Mouse (Mus musculus): ENCODE data around the gene Mrpl33.

The Mrpl33 gene

DNA sequence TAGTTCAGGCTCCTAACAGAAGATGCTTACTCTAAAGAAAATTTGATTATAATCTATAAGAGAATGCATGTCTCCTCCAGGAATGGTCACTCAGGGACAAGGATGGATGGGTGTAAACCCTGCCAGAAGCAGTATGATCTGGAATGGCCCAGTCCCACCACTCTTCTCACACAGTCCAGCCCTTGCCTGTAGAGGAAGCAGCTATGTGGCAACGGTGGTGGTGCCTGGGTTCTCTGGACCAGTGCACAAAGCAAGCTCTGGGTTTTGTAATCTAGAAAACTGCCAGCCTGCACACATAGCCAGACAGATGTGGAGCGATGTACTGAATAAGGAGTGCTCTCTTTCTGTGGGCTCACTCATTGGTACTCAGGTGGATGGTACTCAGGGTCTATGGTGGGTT, 43.8 kb downstream of the Mrpl33 start:
- DNase-seq (ENCODE audit: low read depth, low spot score) = no peak

DNA sequence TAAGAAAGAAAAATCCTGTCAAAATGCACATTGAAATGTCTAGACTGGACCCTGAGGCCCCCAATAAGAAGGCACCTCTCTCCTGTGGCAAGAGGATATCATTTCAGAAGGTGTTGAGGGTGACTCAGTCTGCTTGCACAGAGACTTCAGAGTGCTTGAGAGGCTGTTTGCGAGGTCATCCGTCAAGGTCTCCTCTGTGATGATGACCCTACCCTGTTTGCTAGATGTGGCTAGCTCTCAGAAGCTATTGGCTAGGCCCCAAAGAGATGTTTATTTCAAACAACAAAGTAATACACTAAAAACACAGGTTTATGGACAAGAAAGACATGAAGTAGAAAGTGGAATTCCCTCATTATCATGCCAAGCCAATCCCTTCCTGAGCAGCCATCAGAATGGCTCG, 45.6 kb downstream of the Mrpl33 start:
- DNase-seq (ENCODE audit: low read depth, low spot score) = no peak

DNA sequence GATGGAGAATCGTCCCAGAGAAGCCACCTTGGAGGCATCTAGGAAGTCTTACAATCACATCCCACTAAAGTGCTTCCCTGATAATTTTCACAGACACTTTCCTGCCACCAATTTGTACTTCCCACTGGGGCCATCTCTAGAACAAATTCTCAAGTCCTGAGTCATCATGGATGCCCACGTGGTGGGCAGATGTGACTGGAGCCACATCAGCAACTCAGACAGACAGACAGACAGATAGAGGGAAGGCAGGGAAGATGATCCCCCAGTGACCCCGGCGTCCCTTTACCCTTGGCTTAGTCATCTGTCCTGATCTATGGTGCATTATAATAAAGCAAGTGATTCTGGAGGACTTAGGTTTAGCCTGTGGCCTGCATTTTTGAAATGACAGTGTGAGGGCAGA, 47.5 kb downstream of the Mrpl33 start:
- no peak for DNase-seq (ENCODE audit: low read depth, low spot score)

DNA sequence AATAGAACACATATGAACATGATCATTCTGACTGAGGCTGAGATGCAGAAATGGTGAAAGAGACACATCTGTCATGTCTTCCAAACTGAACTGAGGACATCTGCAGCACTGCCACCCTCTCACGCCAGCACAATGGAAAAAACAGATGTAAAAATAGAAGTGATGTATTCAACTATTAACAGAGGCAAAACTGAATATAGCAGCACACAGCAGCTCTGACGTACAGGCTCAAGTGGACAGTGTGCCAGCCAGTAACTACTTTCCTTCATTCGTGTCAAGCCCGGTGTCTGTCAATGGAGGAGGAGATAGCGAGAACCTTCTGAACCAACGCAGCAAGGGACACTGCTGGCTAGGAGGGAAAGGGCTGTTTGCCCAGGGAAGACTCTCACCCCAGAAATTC, 48.1 kb downstream of the Mrpl33 start:
- no peak for DNase-seq (ENCODE audit: low read depth, low spot score)

DNA sequence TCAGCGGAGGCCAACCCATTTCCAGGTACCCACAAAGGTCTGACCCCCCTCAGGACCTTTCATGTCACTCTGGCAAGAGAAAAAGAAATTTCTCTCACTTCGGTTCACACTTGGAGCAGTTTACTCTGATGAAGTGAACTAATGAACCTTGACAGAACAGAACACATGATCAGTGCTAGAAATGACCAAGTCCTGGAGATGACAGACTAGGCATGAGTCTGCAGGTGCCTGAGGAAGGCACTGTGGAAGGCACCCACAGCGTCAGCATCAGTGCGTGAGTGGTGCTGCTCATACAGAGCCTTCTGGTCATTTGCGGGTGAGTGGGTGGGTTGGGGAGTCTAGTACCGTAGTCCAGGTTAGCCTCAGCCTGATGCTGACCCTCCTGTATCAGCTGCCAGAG, 49.1 kb downstream of the Mrpl33 start:
- no peak for DNase-seq (ENCODE audit: low read depth, low spot score)

DNA sequence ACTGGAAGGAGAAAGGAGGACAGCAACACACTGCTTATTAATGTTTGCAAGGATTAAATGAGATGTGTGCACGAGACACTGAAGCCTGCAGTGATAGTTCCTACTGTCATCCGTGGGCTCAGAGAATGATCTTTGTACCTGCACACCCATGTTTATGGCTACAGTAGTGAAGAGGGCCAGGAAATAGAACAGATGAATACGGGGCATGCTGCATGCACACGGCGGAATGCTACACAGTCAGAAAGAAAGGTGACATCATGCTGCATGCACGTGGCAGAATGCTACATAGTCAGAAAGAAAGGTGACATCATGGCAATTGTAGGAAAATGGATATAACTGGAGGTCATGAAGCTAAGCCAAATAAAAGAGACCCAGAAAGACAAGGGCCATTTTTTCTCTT, 49.8 kb downstream of the Mrpl33 start:
- DNase-seq (ENCODE audit: low read depth, low spot score) = no peak

DNA sequence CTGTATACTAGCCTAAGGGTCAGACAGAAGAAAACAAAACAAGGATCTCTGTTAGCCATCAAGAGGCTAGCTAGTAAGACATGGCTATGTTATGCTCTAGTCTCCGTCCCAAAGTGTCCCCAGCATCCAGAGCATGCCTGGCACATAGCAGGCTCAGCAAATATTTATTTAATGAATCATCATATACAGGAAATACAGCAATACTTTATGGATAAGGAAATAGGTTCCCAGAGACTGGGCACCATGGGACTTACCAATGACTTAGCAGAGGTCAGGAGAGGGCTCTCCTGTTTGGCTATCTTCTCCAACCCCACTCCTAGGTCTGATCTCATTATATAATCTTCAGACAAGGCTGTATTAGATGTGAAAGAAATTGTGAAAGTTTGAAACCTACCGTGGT, 50.6 kb downstream of the Mrpl33 start:
- no peak for DNase-seq (ENCODE audit: low read depth, low spot score)

DNA sequence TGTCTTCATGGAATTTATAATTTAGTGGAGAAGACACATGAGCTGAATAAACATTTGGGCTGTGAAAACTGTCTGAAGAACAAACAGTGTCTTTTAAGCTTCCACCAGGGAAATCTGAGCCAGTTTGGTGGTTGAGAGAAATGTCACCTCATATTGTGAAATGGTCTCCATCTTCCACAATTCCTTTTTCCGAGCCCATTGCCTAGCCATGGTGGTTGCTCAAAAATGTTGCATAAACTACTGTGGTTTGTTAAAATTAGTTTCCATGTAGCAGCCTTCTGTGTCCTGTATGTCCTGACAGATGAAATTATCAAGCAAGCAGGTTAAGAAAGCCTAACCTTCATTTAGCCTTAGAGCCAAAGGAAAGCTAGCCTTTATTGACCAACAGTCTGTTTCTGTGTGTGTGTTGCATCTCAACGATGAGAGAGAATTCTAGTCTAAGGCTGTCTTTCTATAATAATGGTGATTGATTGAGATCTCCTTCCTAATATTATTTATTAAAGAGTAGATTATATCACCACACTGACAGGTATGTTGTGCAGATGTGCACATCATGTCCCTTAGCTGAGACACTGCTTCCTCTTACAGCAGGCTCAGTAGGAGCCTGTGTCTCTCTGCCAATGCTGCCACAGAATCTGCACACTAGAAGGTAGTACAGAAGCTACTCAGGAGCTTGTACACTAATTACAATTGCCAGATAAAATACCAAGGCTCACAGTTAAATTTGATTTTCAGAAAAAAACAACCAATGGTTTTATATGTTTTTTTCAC, 54.0 kb downstream of the Mrpl33 start:
- no peak for DNase-seq (ENCODE audit: low read depth, low spot score)

DNA sequence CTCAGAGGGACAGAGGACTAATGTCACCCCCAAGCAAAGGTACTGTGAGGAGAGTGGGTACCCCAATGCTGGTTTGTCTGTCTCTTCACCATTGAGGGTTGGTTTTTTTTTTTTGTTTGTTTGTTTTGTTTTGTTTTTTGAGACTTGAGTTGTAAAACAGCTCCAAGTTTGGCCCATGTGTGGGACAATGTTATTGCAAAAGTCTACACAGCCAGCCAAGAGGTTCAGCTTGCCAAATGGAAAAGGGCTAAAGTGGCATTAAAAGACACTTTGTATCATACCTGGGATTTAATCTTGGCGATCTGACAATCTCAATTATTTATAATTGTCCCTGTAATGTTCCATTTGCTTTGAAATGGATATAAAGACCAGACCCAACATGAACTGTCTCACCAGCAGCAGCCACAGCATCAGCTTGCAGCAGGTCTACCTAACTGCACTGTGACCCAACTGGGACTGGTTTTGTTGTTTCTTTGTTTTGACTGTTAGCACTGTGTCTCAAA, 59.0 kb downstream of the Mrpl33 start:
- no peak for DNase-seq (ENCODE audit: low read depth, low spot score)

DNA sequence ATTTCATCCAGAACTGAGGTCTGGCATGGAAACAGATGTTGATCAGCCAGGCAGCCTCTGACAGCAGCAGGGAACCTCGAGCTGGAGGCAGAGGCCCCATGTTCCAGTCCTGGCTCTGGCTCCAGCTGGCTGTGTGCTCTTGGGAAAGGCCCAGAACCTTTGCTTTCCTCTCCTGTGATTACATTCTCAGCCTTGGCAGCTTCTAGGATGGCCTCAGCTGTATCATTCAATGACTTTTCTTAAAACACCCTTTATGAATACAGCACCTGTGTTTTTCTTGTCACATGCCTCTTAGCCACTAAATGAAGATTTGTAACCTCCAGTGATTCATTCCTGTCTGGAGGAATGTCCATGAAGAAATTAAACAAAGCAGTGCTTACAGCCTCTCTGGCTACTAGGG, 69.4 kb downstream of the Mrpl33 start:
- no peak for DNase-seq (ENCODE audit: low read depth, low spot score)

DNA sequence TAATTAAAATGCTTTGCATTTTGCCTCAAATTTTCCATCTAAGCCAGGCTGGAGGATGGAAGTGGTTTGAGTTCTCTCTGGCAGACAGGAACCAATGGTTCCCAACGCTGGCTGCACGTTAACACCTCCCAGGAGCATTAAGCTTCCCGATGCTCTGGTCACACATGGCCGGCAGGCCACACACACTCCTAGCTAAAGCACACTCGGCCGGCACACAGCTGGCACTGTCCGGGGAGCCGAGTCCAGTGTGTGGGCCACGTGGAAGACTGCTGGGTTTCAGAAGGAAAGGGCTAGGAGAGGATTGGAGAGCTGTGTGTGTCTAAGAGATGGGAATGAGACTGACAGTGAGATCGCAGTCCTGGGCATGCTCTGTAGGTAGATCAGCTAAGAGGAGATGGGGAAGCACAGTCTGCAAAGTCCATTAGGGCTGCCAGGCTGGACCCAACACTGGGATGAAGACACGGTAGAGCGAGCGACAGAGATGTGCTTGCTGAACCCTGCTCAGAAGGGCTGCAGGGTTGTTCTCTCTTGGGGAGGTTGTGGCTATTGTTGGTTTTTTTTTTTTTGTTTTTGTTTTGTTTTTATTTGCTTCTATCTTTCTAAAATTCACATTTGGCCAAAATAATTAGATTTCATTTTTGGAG, 71.7 kb downstream of the Mrpl33 start:
- no peak for DNase-seq (ENCODE audit: low read depth, low spot score)

DNA sequence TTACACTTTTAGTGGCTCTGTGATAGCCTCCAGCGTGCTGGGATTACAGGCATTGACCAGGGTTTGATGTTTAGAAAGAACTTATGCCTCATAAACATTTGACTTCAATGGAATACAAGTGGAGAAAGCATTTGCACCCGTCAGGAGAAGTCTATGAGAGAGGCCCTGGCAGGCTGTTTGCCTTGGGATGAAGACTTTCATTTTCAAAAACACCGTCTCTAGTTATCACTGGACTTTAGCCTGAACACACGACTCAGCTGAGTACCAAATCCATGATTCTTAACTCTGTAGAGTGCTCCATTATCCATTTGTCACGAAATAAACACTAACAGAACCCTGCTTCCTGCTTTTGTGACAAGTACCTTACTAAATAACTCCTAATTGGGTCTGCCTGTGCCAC, 73.2 kb downstream of the Mrpl33 start:
- DNase-seq (ENCODE audit: low read depth, low spot score) = no peak

DNA sequence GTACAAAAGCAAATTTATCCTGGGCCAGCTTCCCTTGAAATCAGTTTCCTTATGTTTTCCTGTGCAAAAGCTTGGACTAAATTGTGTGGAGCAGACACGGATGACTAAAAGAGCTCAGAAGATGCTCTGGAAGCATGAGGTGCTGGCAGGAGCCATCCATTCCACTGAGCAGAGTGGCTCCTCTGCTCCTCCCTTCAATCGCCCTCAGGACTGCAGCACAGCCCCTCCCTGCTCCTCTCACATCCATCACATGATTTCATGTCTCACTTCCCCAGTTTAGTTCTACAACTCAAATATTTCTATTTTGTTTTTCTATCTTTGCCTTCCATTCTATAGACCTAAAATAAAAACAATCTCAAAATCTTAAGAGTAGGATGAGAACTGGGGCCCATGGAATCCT, 74.4 kb downstream of the Mrpl33 start:
- no peak for DNase-seq (ENCODE audit: low read depth, low spot score)

DNA sequence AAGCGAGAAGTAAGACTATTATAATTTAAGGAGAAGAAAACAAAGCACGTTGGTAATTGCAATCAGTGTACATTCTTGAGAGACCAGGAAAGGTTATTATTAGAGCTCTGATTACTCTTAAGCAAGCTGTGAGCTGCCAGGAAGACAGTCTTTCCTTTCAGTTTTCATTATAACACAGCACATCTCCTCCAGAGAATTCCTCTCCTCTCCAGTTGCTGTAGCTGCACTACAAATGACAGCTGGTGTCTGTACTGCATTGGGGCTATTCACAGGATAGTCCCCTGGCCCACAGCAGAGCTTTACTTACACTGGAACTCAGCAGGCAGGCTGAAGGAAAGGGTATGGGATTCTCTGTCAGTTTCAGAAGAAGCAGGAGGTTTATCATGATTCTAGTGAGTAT, 76.7 kb downstream of the Mrpl33 start:
- DNase-seq (ENCODE audit: low read depth, low spot score) = no peak

DNA sequence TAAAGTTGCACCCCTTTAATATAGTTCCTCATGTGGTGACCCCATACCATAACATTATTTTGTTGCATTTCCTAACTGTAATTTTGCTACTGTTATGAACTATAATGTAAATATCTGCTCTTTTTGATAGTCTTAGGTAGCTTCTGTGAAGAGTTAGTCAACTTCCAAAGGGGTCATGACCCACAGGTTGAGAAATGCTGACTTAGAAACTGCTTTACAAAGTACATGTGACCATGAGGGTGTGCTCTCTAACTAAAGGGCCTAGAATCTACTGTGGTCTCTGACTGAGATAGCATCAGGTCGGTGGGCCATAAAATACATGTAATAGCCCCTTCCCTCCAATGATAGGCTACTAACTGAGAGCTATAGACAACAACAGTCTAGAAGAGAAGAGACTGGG, 81.3 kb downstream of the Mrpl33 start:
- no peak for DNase-seq (ENCODE audit: low read depth, low spot score)

DNA sequence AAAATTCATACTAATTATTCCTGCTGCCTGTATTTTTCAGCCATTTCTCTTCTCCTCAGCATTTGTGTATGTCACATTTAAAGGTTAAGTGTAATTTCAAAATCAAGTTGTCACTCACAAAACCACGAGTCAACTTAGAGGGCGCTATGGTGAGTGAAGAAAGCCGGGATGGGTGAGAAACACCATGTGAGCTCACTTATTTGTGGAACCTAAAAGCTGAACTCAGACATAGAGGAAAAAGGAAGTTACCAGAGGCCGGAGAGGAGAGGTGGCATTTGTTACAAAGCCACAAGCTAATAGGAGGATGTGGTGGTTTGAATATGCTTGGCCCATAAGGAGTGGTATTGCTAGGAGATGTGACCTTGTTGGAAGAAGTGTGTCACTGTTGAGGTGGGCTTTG, 83.4 kb downstream of the Mrpl33 start:
- no peak for DNase-seq (ENCODE audit: low read depth, low spot score)

DNA sequence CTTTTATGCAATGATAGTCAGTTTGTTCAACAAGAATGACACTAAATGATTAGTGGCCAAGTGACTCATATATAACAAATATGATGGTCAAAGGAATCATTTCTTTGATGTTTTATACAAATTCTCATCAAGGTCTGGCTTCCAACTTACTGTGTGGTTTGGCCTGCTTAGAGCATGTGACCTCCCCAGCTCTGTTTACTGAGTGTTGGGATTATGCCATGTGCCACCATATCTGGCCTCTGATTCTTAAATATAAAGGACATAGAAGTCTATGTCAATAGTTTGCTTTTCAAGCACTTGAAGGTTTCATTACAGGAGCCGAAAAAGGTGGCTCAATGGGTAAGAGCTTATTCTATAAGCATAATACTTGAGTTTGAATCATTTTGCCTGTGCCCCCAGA, 85.6 kb downstream of the Mrpl33 start:
- no peak for DNase-seq (ENCODE audit: low read depth, low spot score)

DNA sequence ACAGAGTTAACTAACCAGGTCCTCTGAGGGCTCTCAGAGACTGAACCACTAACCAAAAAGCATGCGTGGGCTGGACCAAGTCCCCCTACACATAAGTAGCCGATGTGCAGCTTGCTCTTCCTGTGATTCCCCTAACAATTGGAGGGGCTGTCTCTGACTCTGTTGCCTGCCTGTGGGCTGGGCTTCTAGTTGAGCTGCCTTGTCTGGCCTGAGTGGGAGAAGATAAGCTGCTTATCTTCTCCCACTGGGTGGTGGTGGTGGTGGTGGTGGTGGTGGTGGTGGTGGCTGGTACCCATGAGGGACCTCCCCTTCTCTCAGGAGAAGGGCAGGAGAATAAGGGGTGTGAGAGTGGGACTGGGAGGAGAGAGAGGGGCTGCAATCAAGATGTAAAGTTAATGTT, 89.3 kb downstream of the Mrpl33 start:
- no peak for DNase-seq (ENCODE audit: low read depth, low spot score)

DNA sequence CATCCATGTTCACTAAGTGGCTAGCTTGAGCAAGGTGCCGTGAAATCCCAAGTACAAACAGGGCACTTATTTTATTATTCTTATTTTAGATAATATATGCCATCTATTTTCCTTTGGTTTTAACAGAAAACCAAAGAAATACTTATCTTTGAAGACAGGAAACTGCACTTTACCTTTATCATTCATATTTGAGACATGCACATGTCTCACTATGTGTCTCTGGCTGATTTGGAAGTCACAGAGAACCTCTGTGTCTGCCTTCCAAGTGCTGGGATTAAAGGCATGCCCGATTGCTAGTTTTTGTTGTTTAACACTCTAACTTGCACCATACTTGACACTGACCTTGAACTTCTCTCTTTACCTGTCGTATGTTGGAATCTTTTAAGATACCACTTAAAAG, 91.2 kb downstream of the Mrpl33 start:
- no peak for DNase-seq (ENCODE audit: low read depth, low spot score)

DNA sequence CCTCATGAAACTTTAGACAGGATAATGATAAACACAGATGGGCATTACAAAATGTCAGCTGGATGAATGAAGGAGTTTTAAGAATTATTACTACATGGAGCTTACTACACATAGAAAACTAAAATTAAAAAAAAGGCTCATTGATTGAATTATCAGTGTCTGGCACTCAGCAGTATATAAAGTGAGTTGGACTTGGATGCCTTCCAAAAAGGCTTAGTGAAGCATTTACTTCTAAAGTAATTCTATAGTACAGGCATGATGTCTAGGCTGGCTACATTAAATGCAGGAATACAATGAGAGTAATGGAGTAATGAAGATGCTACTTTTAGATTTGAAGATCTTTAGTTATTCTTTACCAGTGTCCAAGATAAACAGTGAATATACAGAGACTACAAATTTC, 96.5 kb downstream of the Mrpl33 start:
- DNase-seq (ENCODE audit: low read depth, low spot score) = no peak

DNA sequence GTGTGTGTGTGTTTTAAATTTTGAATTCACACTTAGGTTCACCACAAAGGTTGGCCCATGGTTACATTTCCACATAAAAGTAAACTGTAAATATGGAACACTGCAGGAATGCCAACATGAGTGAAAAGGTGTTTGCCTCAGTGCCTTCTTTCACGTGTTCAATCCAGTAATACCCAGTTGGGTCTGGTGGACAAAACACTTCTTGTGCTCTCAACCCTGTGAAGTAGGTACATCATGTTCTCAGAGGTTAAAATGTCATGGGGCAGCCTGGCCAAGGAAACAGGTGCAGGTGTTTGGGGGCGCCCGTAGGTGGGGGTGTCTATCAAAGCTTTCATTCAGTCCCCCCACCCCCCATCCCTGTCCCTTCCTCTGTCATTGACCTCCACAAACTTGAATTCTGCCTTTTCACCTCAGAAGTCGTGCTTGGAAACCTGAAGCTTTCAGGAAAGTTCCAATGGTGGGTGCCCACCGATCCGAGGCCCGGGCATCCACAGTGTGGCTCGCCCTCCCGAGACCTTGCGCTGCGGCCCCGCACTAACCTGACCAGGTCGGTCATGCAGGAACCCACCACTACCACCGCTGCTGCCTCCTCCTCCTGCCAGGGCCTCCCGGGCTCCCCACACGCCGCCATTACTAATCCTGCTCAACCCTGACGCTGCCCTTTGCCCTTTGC, 100.4 kb downstream of the Mrpl33 start, which contains the start of gene Rbks:
TSS of gene Rbks (minus strand) at position 657 of the 673 bp plus-strand sequence.
- no peak for DNase-seq (ENCODE audit: low read depth, low spot score)

DNA sequence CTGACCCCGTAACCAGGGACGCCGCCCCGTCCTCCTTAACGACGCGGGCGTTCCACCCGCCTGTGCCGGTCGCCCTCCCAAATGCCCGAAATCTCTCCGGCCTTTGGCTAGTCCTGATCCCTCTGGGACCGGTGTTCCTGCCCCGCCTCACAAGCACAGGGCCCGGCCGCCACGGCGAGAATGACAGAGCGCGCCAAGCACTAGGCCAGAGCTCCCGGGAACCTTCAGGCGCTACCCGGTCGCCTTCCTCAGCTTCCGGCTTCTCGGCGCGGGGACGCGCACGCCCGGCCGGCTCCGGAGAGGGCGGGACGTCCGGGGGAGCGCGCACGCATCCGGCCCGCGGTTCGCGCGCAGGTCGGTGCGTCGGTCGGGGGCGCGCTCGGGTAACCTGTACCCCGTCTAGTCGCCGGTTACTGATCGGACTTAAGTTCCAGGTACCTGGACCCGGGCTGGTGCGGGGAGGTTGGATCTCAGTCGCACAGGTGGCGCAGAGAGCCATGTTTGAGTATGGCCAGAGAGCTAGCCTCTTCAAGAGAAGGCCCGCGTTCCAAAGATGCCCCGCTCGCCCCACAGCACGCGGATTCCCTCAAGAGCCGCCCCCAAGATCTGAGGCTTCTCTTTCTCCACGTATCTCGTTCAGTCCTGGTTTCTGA, 101.0 kb downstream of the Mrpl33 start, which contains the start of gene Babam2:
TSS of gene Babam2 (plus strand) at position 41 of the 653 bp plus-strand sequence.
- peak; percentile 90 for DNase-seq (ENCODE audit: low read depth, low spot score)

Measured in forelimb bud, embryonic 11.5 days (tissue).